ENCODE assay signal across 19 mouse cellular contexts in the genomic region with DNA sequence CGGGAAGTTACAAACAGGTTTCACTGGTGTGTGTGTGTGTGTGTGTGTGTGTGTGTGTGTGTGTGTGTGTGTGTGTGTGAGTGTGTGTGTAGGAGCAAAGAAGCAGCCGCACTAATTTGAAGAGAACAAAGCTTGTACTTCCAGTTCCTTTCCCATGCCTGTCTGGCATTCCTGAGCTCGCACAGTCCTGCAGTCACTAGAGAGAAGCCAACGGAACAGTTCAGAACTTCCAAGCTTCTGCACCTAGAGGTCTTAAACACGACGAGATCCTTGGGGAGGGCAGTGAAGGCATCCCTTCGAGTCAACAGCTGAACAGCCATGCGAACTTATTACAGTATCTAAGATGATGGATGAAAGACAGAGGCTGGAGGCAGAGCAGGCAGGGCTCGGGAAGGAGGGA.
DNase-seq lines count a peak whose midpoint lies in the region; ATAC-seq and TF ChIP-seq lines count a peak whose summit lies in the region.
"Had no signal": no experiment of that assay in that cellular context is flagged by ENCODE, and none has a peak within 500 bp of the region (broad histone marks: within the 10 kb centered on the region; RNA-seq: fewer than 3 reads in every experiment).

No protein-coding gene starts in this region.

- H3K9me3 ChIP-seq in heart, embryonic 13.5 days, result no peaks in the 10 kb centered on the region
- no peaks in the 10 kb centered on the region for H3K9me3 ChIP-seq in lung, embryonic 15.5 days
- no peaks in the 10 kb centered on the region for H3K9me3 ChIP-seq in embryonic facial prominence, embryonic 10.5 days
- H3K9me3 ChIP-seq in heart, postnatal 0 days (replicated peaks; ENCODE audit: control insufficient read depth, low read length), result no peaks in the 10 kb centered on the region
- H3K9me3 ChIP-seq: forebrain, embryonic 15.5 days; G1E; megakaryocyte, embryonic 14.5 days; neural tube, embryonic 12.5 days had no signal

- no peaks in the 10 kb centered on the region for H3K36me3 ChIP-seq in heart, embryonic 13.5 days
- H3K36me3 ChIP-seq in lung, embryonic 15.5 days, result no peaks in the 10 kb centered on the region
- no peaks in the 10 kb centered on the region for H3K36me3 ChIP-seq in embryonic facial prominence, embryonic 10.5 days (replicated peaks)
- no peaks in the 10 kb centered on the region for H3K36me3 ChIP-seq in heart, postnatal 0 days (replicated peaks; ENCODE audit: control insufficient read depth, insufficient read depth, low read length)
- H3K36me3 ChIP-seq: forebrain, embryonic 15.5 days; G1E; neural tube, embryonic 12.5 days had no signal

- WGBS in heart, embryonic 13.5 days, result 23% methylated on average over 8 of the region's 9 CpGs
- 11% methylated on average over 8 of the region's 9 CpGs for WGBS in lung, embryonic 15.5 days
- WGBS in embryonic facial prominence, embryonic 10.5 days, result 44% methylated on average over 9 of the region's 9 CpGs
- WGBS in heart, postnatal 0 days, result 25% methylated on average over 9 of the region's 9 CpGs

- H3K4me2 ChIP-seq in heart, embryonic 13.5 days, result peak overlapping the region; percentile 49
- H3K4me2 ChIP-seq in lung, embryonic 15.5 days, result peak overlapping the region; percentile 36
- H3K4me2 ChIP-seq in heart, postnatal 0 days (ENCODE audit: low read depth, low read length), result 0 out of 2 replicates have a peak overlapping the region, but pooled peaks have one; percentile 21
- H3K4me2 ChIP-seq: forebrain, embryonic 15.5 days; neural tube, embryonic 12.5 days had no signal

- intact Hi-C loops in heart, postnatal 14 days (cut with DNase I), result no loop called here
- intact Hi-C loops in left cerebral cortex, postnatal 10 days (cut with DNase I), result no loop called here

- 0 out of 2 replicates have a peak overlapping the region, but pooled peaks have one; percentile 9 for H3K4me3 ChIP-seq in heart, embryonic 13.5 days
- H3K4me3 ChIP-seq in lung, embryonic 15.5 days, result no peak overlapping the region
- no peak overlapping the region for H3K4me3 ChIP-seq in embryonic facial prominence, embryonic 10.5 days
- no peak overlapping the region for H3K4me3 ChIP-seq in heart, postnatal 0 days (ENCODE audit: low read depth, low read length)
- H3K4me3 ChIP-seq: forebrain, embryonic 15.5 days; gastrocnemius, adult 2 months; megakaryocyte, embryonic 14.5 days; neural tube, embryonic 12.5 days had no signal

- DNase-seq in heart, postnatal 14 days, result no peak
- DNase-seq in lung, postnatal 14 days, result no peak
- no peak for DNase-seq in embryonic facial prominence, embryonic 10.5 days (ENCODE audit: low spot score)
- DNase-seq in heart, postnatal 0 days (ENCODE audit: low spot score), result no peak
- no peak for DNase-seq in layer of hippocampus, postnatal 10 days (ENCODE audit: low spot score in 2 of 2)
- no peak for DNase-seq in left cerebral cortex, postnatal 10 days (ENCODE audit: extremely low spot score in 1 of 2, low spot score in 2 of 2)
- DNase-seq: adrenal gland, adult 2 months; gastrocnemius, adult 2 months; kidney, adult 11 months; left cerebral cortex, postnatal 4 days; thymus, postnatal 4 days had no signal

- ATAC-seq in heart, embryonic 13.5 days (ENCODE audit: extremely low read depth, insufficient number of reproducible peaks, low FRiP score, low TSS enrichment), result no peak
- no peak for ATAC-seq in lung, embryonic 15.5 days (ENCODE audit: borderline replicate concordance, extremely low read depth, low FRiP score, low TSS enrichment)
- ATAC-seq in heart, postnatal 0 days (ENCODE audit: insufficient read depth, low read depth), result no peak
- ATAC-seq: forebrain, embryonic 15.5 days; hindbrain, embryonic 16.5 days had no signal

- no peaks in the 10 kb centered on the region for H3K27me3 ChIP-seq in heart, embryonic 13.5 days (replicated peaks)
- no peaks in the 10 kb centered on the region for H3K27me3 ChIP-seq in lung, embryonic 15.5 days
- H3K27me3 ChIP-seq in embryonic facial prominence, embryonic 10.5 days (replicated peaks; ENCODE audit: low read depth, poor library complexity, severe bottlenecking), result no peaks in the 10 kb centered on the region
- H3K27me3 ChIP-seq in heart, postnatal 0 days (ENCODE audit: control insufficient read depth, insufficient read depth, low read length), result no peaks in the 10 kb centered on the region
- H3K27me3 ChIP-seq: forebrain, embryonic 15.5 days; megakaryocyte, embryonic 14.5 days; neural tube, embryonic 12.5 days had no signal

- H3K4me1 ChIP-seq in heart, embryonic 13.5 days, result peaks cover 10% of the 10 kb centered on the region
- peaks cover 5% of the 10 kb centered on the region for H3K4me1 ChIP-seq in lung, embryonic 15.5 days
- H3K4me1 ChIP-seq in embryonic facial prominence, embryonic 10.5 days, result peaks cover 12% of the 10 kb centered on the region
- 0 out of 2 replicates have a peak, but pooled peaks cover 3% of the 10 kb centered on the region for H3K4me1 ChIP-seq in heart, postnatal 0 days (ENCODE audit: control insufficient read depth, insufficient read depth)
- H3K4me1 ChIP-seq: forebrain, embryonic 15.5 days; megakaryocyte, embryonic 14.5 days; neural tube, embryonic 12.5 days had no signal

- peak overlapping the region; percentile 50; the same call in 1 of the 2 replicates for H3K27ac ChIP-seq in heart, embryonic 13.5 days (replicated peaks)
- H3K27ac ChIP-seq in lung, embryonic 15.5 days, result peak overlapping the region; percentile 47; the same call in 1 of the 2 replicates
- peak overlapping the region; percentile 36; the same call in 1 of the 2 replicates for H3K27ac ChIP-seq in embryonic facial prominence, embryonic 10.5 days (replicated peaks)
- no peak overlapping the region for H3K27ac ChIP-seq in heart, postnatal 0 days (ENCODE audit: low read depth)
- H3K27ac ChIP-seq: forebrain, embryonic 15.5 days; gastrocnemius, adult 2 months; liver, embryonic 14.5 days; neural tube, embryonic 12.5 days had no signal

- no peak for TF ChIP-seq EP300 in heart, postnatal 0 days (IDR thresholded peaks at IDR 0.05; ENCODE audit: low read depth)

- no peak for TF ChIP-seq CTCF in heart, postnatal 0 days (IDR thresholded peaks at IDR 0.05; ENCODE audit: low read depth)

- peak overlapping the region; percentile 33; the same call in 1 of the 2 replicates for H3K9ac ChIP-seq in heart, embryonic 13.5 days
- no peak overlapping the region for H3K9ac ChIP-seq in lung, embryonic 15.5 days
- no peak overlapping the region for H3K9ac ChIP-seq in heart, postnatal 0 days (replicated peaks; ENCODE audit: low read depth, low read length)
- H3K9ac ChIP-seq: forebrain, embryonic 15.5 days; liver, embryonic 14.5 days; neural tube, embryonic 12.5 days had no signal
